Mouse (Mus musculus): ENCODE data around the gene Zfp689. TPM values are rescaled to one million over a fixed set of nuclear protein-coding genes. Genes with fewer than 3 reads are reported as not detected.
"Not testable (repeated sequence)": the region's sequence is repeated elsewhere in the genome, so short reads cannot be mapped to it uniquely, and the experiment has no call there.

Zfp689 gene
- polyA plus RNA-seq (2016; fragmentation: Nextera tagmentation; extraction: Ambion mirVana), result 5.4 and 6.0 TPM in 2 replicates

GRCm38 (mm10) chr7:127448521-127449300 lies at the start of gene Zfp689:
TSS of gene Zfp689 (minus strand) at chr7:127449158.
- H3K4me1 ChIP-seq (replicated peaks), result peaks cover 37% of the 10 kb centered on the region
- peak within 1 kb of the TSS; percentile 89 for H3K9ac ChIP-seq
- WGBS, result under 1% methylated on average over 54 of the region's 54 CpGs
- ATAC-seq (ENCODE audit: insufficient number of reproducible peaks, low FRiP score), result peak; percentile 90
- H3K4me2 ChIP-seq, result peak within 1 kb of the TSS; percentile 76
- H3K9me3 ChIP-seq (replicated peaks), result no peaks in the 10 kb centered on the region
- peak within 1 kb of the TSS; percentile 95 for H3K27ac ChIP-seq (ENCODE audit: poor library complexity, severe bottlenecking)
- peak within 1 kb of the TSS; percentile 85 for H3K4me3 ChIP-seq
- no peaks in the 10 kb centered on the region for H3K27me3 ChIP-seq (replicated peaks)
- peaks cover 54% of the 10 kb centered on the region for H3K36me3 ChIP-seq

GRCm38 (mm10) chr7:127498407-127498806 lies 49.4 kb upstream of the Zfp689 start:
- Histone ChIP-seq H3K4me2 (no peak overlapping the region), H3K36me3 (no peaks in the 10 kb centered on the region), H3K9ac (no peak overlapping the region), H3K9me3 (replicated peaks) (no peaks in the 10 kb centered on the region), H3K27ac (ENCODE audit: poor library complexity, severe bottlenecking) (no peak overlapping the region), H3K4me3 (no peak overlapping the region), H3K4me1 (replicated peaks) (0 out of 2 replicates have a peak, but pooled peaks cover 6% of the 10 kb centered on the region), H3K27me3 (replicated peaks) (no peaks in the 10 kb centered on the region)
- WGBS, result 39% methylated on average over 3 of the region's 3 CpGs
- ATAC-seq (ENCODE audit: insufficient number of reproducible peaks, low FRiP score), result no peak

- no peak overlapping the region for H3K4me2 ChIP-seq
- H3K27ac ChIP-seq (ENCODE audit: poor library complexity, severe bottlenecking), result no peak overlapping the region
- H3K4me3 ChIP-seq, result no peak overlapping the region
- 90% methylated on average over 2 of the region's 2 CpGs for WGBS
- no peak overlapping the region for H3K9ac ChIP-seq
- H3K4me1 ChIP-seq (replicated peaks), result 0 out of 2 replicates have a peak, but pooled peaks cover 6% of the 10 kb centered on the region
- ATAC-seq (ENCODE audit: insufficient number of reproducible peaks, low FRiP score), result no peak
- H3K9me3 ChIP-seq (replicated peaks), result no peaks in the 10 kb centered on the region
- H3K27me3 ChIP-seq (replicated peaks), result no peaks in the 10 kb centered on the region
- H3K36me3 ChIP-seq, result peaks cover 7% of the 10 kb centered on the region
Measured at GRCm38 (mm10) chr7:127497382-127497781, 48.4 kb upstream of the Zfp689 start.

GRCm38 (mm10) chr7:127494648-127495047 lies 45.7 kb upstream of the Zfp689 start:
- Histone ChIP-seq H3K9me3 (replicated peaks) (no peaks in the 10 kb centered on the region), H3K9ac (no peak overlapping the region), H3K36me3 (peaks cover 34% of the 10 kb centered on the region), H3K4me1 (replicated peaks) (0 out of 2 replicates have a peak, but pooled peaks cover 6% of the 10 kb centered on the region), H3K27ac (ENCODE audit: poor library complexity, severe bottlenecking) (no peak overlapping the region), H3K27me3 (replicated peaks) (no peaks in the 10 kb centered on the region), H3K4me3 (no peak overlapping the region), H3K4me2 (no peak overlapping the region)
- ATAC-seq (ENCODE audit: insufficient number of reproducible peaks, low FRiP score), result no peak

- ATAC-seq (ENCODE audit: insufficient number of reproducible peaks, low FRiP score), result no peak
- Histone ChIP-seq H3K27me3 (replicated peaks) (no peaks in the 10 kb centered on the region), H3K4me3 (no peak overlapping the region), H3K9ac (no peak overlapping the region), H3K4me1 (replicated peaks) (0 out of 2 replicates have a peak, but pooled peaks cover 6% of the 10 kb centered on the region), H3K27ac (ENCODE audit: poor library complexity, severe bottlenecking) (no peak overlapping the region), H3K4me2 (no peak overlapping the region), H3K9me3 (replicated peaks) (no peaks in the 10 kb centered on the region), H3K36me3 (peaks cover 60% of the 10 kb centered on the region)
- WGBS, result 87% methylated on average over 3 of the region's 3 CpGs
Measured at GRCm38 (mm10) chr7:127491846-127492245, 42.9 kb upstream of the Zfp689 start.

GRCm38 (mm10) chr7:127489982-127490381 lies 41.0 kb upstream of the Zfp689 start:
- Histone ChIP-seq H3K36me3 (peaks cover 78% of the 10 kb centered on the region), H3K4me2 (no peak overlapping the region), H3K27ac (ENCODE audit: poor library complexity, severe bottlenecking) (no peak overlapping the region), H3K27me3 (replicated peaks) (no peaks in the 10 kb centered on the region), H3K9ac (no peak overlapping the region), H3K4me1 (replicated peaks) (0 out of 2 replicates have a peak, but pooled peaks cover 6% of the 10 kb centered on the region), H3K9me3 (replicated peaks) (no peaks in the 10 kb centered on the region), H3K4me3 (no peak overlapping the region)
- WGBS, result 94% methylated on average over 7 of the region's 7 CpGs
- ATAC-seq (ENCODE audit: insufficient number of reproducible peaks, low FRiP score), result no peak

GRCm38 (mm10) chr7:127488364-127488763 lies 39.4 kb upstream of the Zfp689 start:
- 89% methylated on average over 5 of the region's 5 CpGs for WGBS

GRCm38 (mm10) chr7:127485416-127485815 lies 36.5 kb upstream of the Zfp689 start:
- H3K4me3 ChIP-seq, result no peak overlapping the region
- ATAC-seq (ENCODE audit: insufficient number of reproducible peaks, low FRiP score), result no peak
- H3K4me1 ChIP-seq (replicated peaks), result peaks cover 9% of the 10 kb centered on the region
- no peak overlapping the region; the same call in 1 of the 2 replicates for H3K9ac ChIP-seq
- no peak overlapping the region for H3K4me2 ChIP-seq
- 78% methylated on average over 5 of the region's 5 CpGs for WGBS
- H3K9me3 ChIP-seq (replicated peaks), result no peaks in the 10 kb centered on the region
- H3K27ac ChIP-seq (ENCODE audit: poor library complexity, severe bottlenecking), result no peak overlapping the region
- H3K27me3 ChIP-seq (replicated peaks), result no peaks in the 10 kb centered on the region
- H3K36me3 ChIP-seq, result peaks cover 87% of the 10 kb centered on the region

More at GRCm38 (mm10) chr7:127488364-127488763, 39.4 kb upstream of the Zfp689 start:
- not testable (repeated sequence) for H3K9ac ChIP-seq; H3K4me1 ChIP-seq (replicated peaks); H3K27me3 ChIP-seq (replicated peaks); H3K9me3 ChIP-seq (replicated peaks); H3K4me3 ChIP-seq; H3K27ac ChIP-seq (ENCODE audit: poor library complexity, severe bottlenecking); ATAC-seq (ENCODE audit: insufficient number of reproducible peaks, low FRiP score); H3K4me2 ChIP-seq
- peaks cover 91% of the 10 kb centered on the region for H3K36me3 ChIP-seq

GRCm38 (mm10) chr7:127480321-127480720 lies 31.4 kb upstream of the Zfp689 start:
- WGBS, result 59% methylated on average over 2 of the region's 2 CpGs
- Histone ChIP-seq H3K27ac (ENCODE audit: poor library complexity, severe bottlenecking) (no peak overlapping the region), H3K36me3 (peaks cover 60% of the 10 kb centered on the region), H3K4me1 (replicated peaks) (peaks cover 25% of the 10 kb centered on the region), H3K9me3 (replicated peaks) (no peaks in the 10 kb centered on the region), H3K9ac (peak overlapping the region; percentile 98), H3K4me3 (peak overlapping the region; percentile 84), H3K27me3 (replicated peaks) (no peaks in the 10 kb centered on the region), H3K4me2 (peak overlapping the region; percentile 98)
- no peak for ATAC-seq (ENCODE audit: insufficient number of reproducible peaks, low FRiP score)

GRCm38 (mm10) chr7:127479318-127480225 lies 30.6 kb upstream of the Zfp689 start:
- H3K27me3 ChIP-seq (replicated peaks), result no peaks in the 10 kb centered on the region
- H3K4me2 ChIP-seq, result peak overlapping the region; percentile 98
- WGBS, result 5% methylated on average over 48 of the region's 48 CpGs
- no peak for ATAC-seq (ENCODE audit: insufficient number of reproducible peaks, low FRiP score)
- H3K4me1 ChIP-seq (replicated peaks), result peaks cover 25% of the 10 kb centered on the region
- H3K9ac ChIP-seq, result peak overlapping the region; percentile 98
- no peaks in the 10 kb centered on the region for H3K9me3 ChIP-seq (replicated peaks)
- H3K27ac ChIP-seq (ENCODE audit: poor library complexity, severe bottlenecking), result peak overlapping the region; percentile 97
- peaks cover 60% of the 10 kb centered on the region for H3K36me3 ChIP-seq
- H3K4me3 ChIP-seq, result peak overlapping the region; percentile 84

Data from heart, embryonic 12.5 days (tissue).